Mouse (Mus musculus): ENCODE data around the gene Iqck.
A peak's percentile ranks its signal among the peaks of the same experiment; 100 is the strongest.

- no peak for TF ChIP-seq POLR2A (IDR thresholded peaks at IDR 0.05; ENCODE audit: insufficient read length, low read depth)
- no peak for TF ChIP-seq E2F4 (IDR thresholded peaks at IDR 0.05; ENCODE audit: insufficient read depth)
- TF ChIP-seq CEBPB (IDR thresholded peaks at IDR 0.05; ENCODE audit: insufficient read depth, poor library complexity, severe bottlenecking) = no peak
- TF ChIP-seq USF1 (IDR thresholded peaks at IDR 0.05; ENCODE audit: low read depth) = no peak
- no peak for TF ChIP-seq MAX (IDR thresholded peaks at IDR 0.05; ENCODE audit: low read depth)
- no peak for TF ChIP-seq POLR2AphosphoS2 (IDR thresholded peaks at IDR 0.05; ENCODE audit: insufficient read length, low read depth)
- no peak for TF ChIP-seq REST (IDR thresholded peaks at IDR 0.05; ENCODE audit: insufficient read depth, insufficient read length)
- no peak for TF ChIP-seq SRF (IDR thresholded peaks at IDR 0.05; ENCODE audit: control insufficient read depth, insufficient read length, low read depth)
- TF ChIP-seq TCF12 (IDR thresholded peaks at IDR 0.05; ENCODE audit: insufficient read depth, poor library complexity, severe bottlenecking) = peak; percentile 21
Observed at GRCm38 (mm10) chr7:118979708-118980107, 124.2 kb downstream of the Iqck start.

Data from myocyte (in vitro differentiated cells).